Mouse (Mus musculus): Measurements from ENCODE around the gene Rcn1.

GRCm38 (mm10) chr2:105402180-105402579 lies 3.1 kb upstream of the Rcn1 start:
- TF ChIP-seq CTCF (IDR thresholded peaks at IDR 0.05; ENCODE audit: insufficient read depth, low read length) (no peak), POLR2A (IDR thresholded peaks at IDR 0.05; ENCODE audit: borderline replicate concordance, extremely low read depth, low read depth, low read length) (no peak)

All from lung, adult 2 months (tissue).